Mouse (Mus musculus) embryonic facial prominence, embryonic 15.5 days (tissue): ENCODE data around the gene Use1. TPM values are rescaled to one million over a fixed set of nuclear protein-coding genes. Genes with fewer than 3 reads are reported as not detected.

Experiments
- ATAC-seq: fragments of 200-750 bp; cut with Nextera tagmentation; 2 replicates; pipeline ENCODE4 v1.8.0; 2017; ENCODE audit warnings: low read depth, moderate TSS enrichment; ENCODE audit not compliant: insufficient number of reproducible peaks, low FRiP score, low TSS enrichment
- H3K27ac ChIP-seq: fragments of 300-500 bp; sonication (generic); replicated peaks from 2 replicates; pipeline ENCODE4 v1.5.1; 2015; ENCODE audit warnings: mild to moderate bottlenecking, inconsistent platforms
- H3K27me3 ChIP-seq: fragments of 300-500 bp; sonication (generic); 2 replicates; pipeline ENCODE4 v1.6.1; 2015; ENCODE audit warnings: inconsistent platforms
- H3K36me3 ChIP-seq: fragments of 300-500 bp; sonication (generic); 2 replicates; pipeline ENCODE4 v1.6.1; 2015; ENCODE audit warnings: mild to moderate bottlenecking, inconsistent platforms
- H3K4me1 ChIP-seq: fragments of 300-500 bp; sonication (generic); 2 replicates; pipeline ENCODE4 v1.6.1; 2015; ENCODE audit warnings: inconsistent platforms
- H3K4me2 ChIP-seq: fragments of 300-500 bp; sonication (generic); replicated peaks from 2 replicates; pipeline ENCODE4 v1.6.1; 2015; ENCODE audit warnings: mild to moderate bottlenecking, inconsistent platforms
- H3K4me3 ChIP-seq: fragments of 300-500 bp; sonication (generic); replicated peaks from 2 replicates; pipeline ENCODE4 v1.5.1; 2015; ENCODE audit warnings: mild to moderate bottlenecking, inconsistent platforms
- H3K9ac ChIP-seq: fragments of 300-500 bp; sonication (generic); 2 replicates; pipeline ENCODE4 v1.6.1; 2015; ENCODE audit warnings: inconsistent platforms
- H3K9me3 ChIP-seq: fragments of 300-500 bp; sonication (generic); replicated peaks from 2 replicates; pipeline ENCODE4 v1.6.1; 2016; ENCODE audit warnings: inconsistent platforms
- WGBS: fragments of 180-500 bp; shearing (Covaris S2); methylation state at CpG from one replicate; pipeline ENCODE4 v1.1.7; 2015; 5-methylcytosine and 5-hydroxymethylcytosine counted together
- polyA plus RNA-seq: library from polyadenylated mRNA; unstranded; fragments of >200 nt; fragmentation: Nextera tagmentation; extraction: Ambion mirVana; gene quantifications from 2 replicates; pipeline ENCODE4 v1.2.1, GENCODE M21; 2015

The Use1 gene
- polyA plus RNA-seq, 1 experiment from 2014 or later, result 121 TPM

GRCm38 (mm10) chr8:71379008-71379407, 12.4 kb downstream of the Use1 start:
- peaks cover 68% of the 10 kb centered on the region for H3K4me1 ChIP-seq

GRCm38 (mm10) chr8:71379512-71380075, 12.9 kb downstream of the Use1 start:
- Histone ChIP-seq H3K4me3 (peak overlapping the region; percentile 82), H3K9ac (no peak overlapping the region), H3K27me3 (no peaks in the 10 kb centered on the region), H3K27ac (no peak overlapping the region), H3K4me2 (peak overlapping the region; percentile 98), H3K9me3 (no peaks in the 10 kb centered on the region), H3K36me3 (peaks cover 10% of the 10 kb centered on the region), H3K4me1 (peaks cover 68% of the 10 kb centered on the region)
- no peak for ATAC-seq
- WGBS, result 58% methylated on average over 3 of the region's 3 CpGs

More at GRCm38 (mm10) chr8:71379008-71379407, 12.4 kb downstream of the Use1 start:
- H3K9me3 ChIP-seq, result no peaks in the 10 kb centered on the region
- no peak overlapping the region for H3K27ac ChIP-seq
- peak overlapping the region; percentile 98 for H3K4me2 ChIP-seq
- no peak overlapping the region; the same call in 1 of the 2 replicates for H3K4me3 ChIP-seq
- H3K27me3 ChIP-seq, result no peaks in the 10 kb centered on the region
- no peak overlapping the region for H3K9ac ChIP-seq
- 59% methylated on average over 4 of the region's 4 CpGs for WGBS
- peaks cover 16% of the 10 kb centered on the region for H3K36me3 ChIP-seq
- ATAC-seq, result no peak

- WGBS, result 1% methylated on average over 72 of the region's 72 CpGs
- ATAC-seq, result no peak
- H3K4me1 ChIP-seq, result peaks cover 64% of the 10 kb centered on the region
- H3K9ac ChIP-seq, result peak overlapping the region; percentile 89
- H3K27ac ChIP-seq, result peak overlapping the region; percentile 93; the same call in 1 of the 2 replicates
- peak overlapping the region; percentile 98 for H3K4me2 ChIP-seq
- no peaks in the 10 kb centered on the region for H3K9me3 ChIP-seq
- 0 out of 2 replicates have a peak, but pooled peaks cover 5% of the 10 kb centered on the region for H3K36me3 ChIP-seq
- H3K4me3 ChIP-seq, result peak overlapping the region; percentile 82
- no peaks in the 10 kb centered on the region for H3K27me3 ChIP-seq
Observed at GRCm38 (mm10) chr8:71380178-71381171, 13.8 kb downstream of the Use1 start.

GRCm38 (mm10) chr8:71381421-71381970, 14.8 kb downstream of the Use1 start, which contains the start of gene Nr2f6:
Nr2f6 (minus strand) TSS chr8:71381960.
- peaks cover 53% of the 10 kb centered on the region for H3K4me1 ChIP-seq
- peak within 1 kb of the TSS; percentile 89 for H3K9ac ChIP-seq
- H3K4me2 ChIP-seq, result peak within 1 kb of the TSS; percentile 98
- no peaks in the 10 kb centered on the region for H3K27me3 ChIP-seq
- H3K27ac ChIP-seq, result peak within 1 kb of the TSS; percentile 94
- H3K4me3 ChIP-seq, result peak within 1 kb of the TSS; percentile 82
- WGBS, result under 1% methylated on average over 80 of the region's 89 CpGs
- peak; percentile 6 for ATAC-seq
- H3K9me3 ChIP-seq, result no peaks in the 10 kb centered on the region
- 0 out of 2 replicates have a peak, but pooled peaks cover 5% of the 10 kb centered on the region for H3K36me3 ChIP-seq

- WGBS, result 3% methylated on average over 45 of the region's 80 CpGs
- Histone ChIP-seq H3K27ac (peak overlapping the region; percentile 94), H3K9ac (peak overlapping the region; percentile 89), H3K27me3 (no peaks in the 10 kb centered on the region), H3K4me3 (peak overlapping the region; percentile 82), H3K9me3 (no peaks in the 10 kb centered on the region), H3K36me3 (0 out of 2 replicates have a peak, but pooled peaks cover 5% of the 10 kb centered on the region), H3K4me1 (peaks cover 46% of the 10 kb centered on the region), H3K4me2 (peak overlapping the region; percentile 98)
- peak; percentile 92 for ATAC-seq
Observed at GRCm38 (mm10) chr8:71381971-71382961, 15.6 kb downstream of the Use1 start.

- H3K9ac ChIP-seq, result no peak overlapping the region
- H3K4me2 ChIP-seq, result no peak overlapping the region
- H3K4me3 ChIP-seq, result no peak overlapping the region
- 20% methylated on average over 12 of the region's 12 CpGs for WGBS
- no peak for ATAC-seq
- H3K4me1 ChIP-seq, result peaks cover 45% of the 10 kb centered on the region
- H3K27me3 ChIP-seq, result no peaks in the 10 kb centered on the region
- peak overlapping the region; percentile 94; the same call in 1 of the 2 replicates for H3K27ac ChIP-seq
- H3K36me3 ChIP-seq, result no peaks in the 10 kb centered on the region
- no peaks in the 10 kb centered on the region for H3K9me3 ChIP-seq
Observed at GRCm38 (mm10) chr8:71383396-71383795, 16.7 kb downstream of the Use1 start.

- Histone ChIP-seq H3K36me3 (no peaks in the 10 kb centered on the region), H3K4me3 (no peak overlapping the region), H3K9ac (no peak overlapping the region), H3K27ac (no peak overlapping the region), H3K27me3 (no peaks in the 10 kb centered on the region), H3K9me3 (no peaks in the 10 kb centered on the region), H3K4me2 (no peak overlapping the region), H3K4me1 (peaks cover 40% of the 10 kb centered on the region)
- ATAC-seq, result no peak
- 33% methylated on average over 3 of the region's 3 CpGs for WGBS
Observed at GRCm38 (mm10) chr8:71383860-71384259, 17.2 kb downstream of the Use1 start.

- 72% methylated on average over 12 of the region's 12 CpGs for WGBS
- Histone ChIP-seq H3K27me3 (no peaks in the 10 kb centered on the region), H3K4me2 (no peak overlapping the region), H3K9ac (no peak overlapping the region), H3K36me3 (no peaks in the 10 kb centered on the region), H3K9me3 (no peaks in the 10 kb centered on the region), H3K4me1 (peaks cover 26% of the 10 kb centered on the region), H3K27ac (no peak overlapping the region), H3K4me3 (no peak overlapping the region)
- no peak for ATAC-seq
Observed at GRCm38 (mm10) chr8:71385212-71385835, 18.7 kb downstream of the Use1 start.

- peaks cover 7% of the 10 kb centered on the region; the same call in 1 of the 2 replicates for H3K4me1 ChIP-seq
- H3K4me3 ChIP-seq, result no peak overlapping the region
- 48% methylated on average over 1 of the region's 1 CpGs for WGBS
- no peaks in the 10 kb centered on the region for H3K9me3 ChIP-seq
- ATAC-seq, result no peak
- H3K9ac ChIP-seq, result no peak overlapping the region
- H3K27ac ChIP-seq, result no peak overlapping the region
- H3K36me3 ChIP-seq, result no peaks in the 10 kb centered on the region
- H3K4me2 ChIP-seq, result no peak overlapping the region
- no peaks in the 10 kb centered on the region for H3K27me3 ChIP-seq
Observed at GRCm38 (mm10) chr8:71388267-71388666, 21.6 kb downstream of the Use1 start.

- H3K4me3 ChIP-seq, result no peak overlapping the region
- 94% methylated on average over 2 of the region's 2 CpGs for WGBS
- no peak for ATAC-seq
- no peak overlapping the region for H3K9ac ChIP-seq
- H3K9me3 ChIP-seq, result no peaks in the 10 kb centered on the region
- H3K27me3 ChIP-seq, result no peaks in the 10 kb centered on the region
- H3K27ac ChIP-seq, result no peak overlapping the region
- H3K4me2 ChIP-seq, result no peak overlapping the region
- no peaks in the 10 kb centered on the region for H3K36me3 ChIP-seq
- peaks cover 5% of the 10 kb centered on the region for H3K4me1 ChIP-seq
Observed at GRCm38 (mm10) chr8:71391696-71392095, 25.0 kb downstream of the Use1 start.
